Mouse (Mus musculus) G1E (cell line): ENCODE measurements at regions not wholly inside any gene's neighbourhood (a gene's known extent, or its start where the extent isn't known, plus 50 kb on each side); places are given as distances from the start of the nearest gene placed in this dataset.

Experiments
- CTCF ChIP-seq: IDR thresholded peaks from 2 replicates; pipeline ENCODE4 v1.5.1; 2012; ENCODE audit warnings: low read depth, low read length, inconsistent platforms, mixed read lengths
- GATA1 ChIP-seq: IDR thresholded peaks from 2 replicates; pipeline ENCODE4 v1.6.1; 2012; ENCODE audit warnings: borderline replicate concordance, low read length, inconsistent platforms, mixed read lengths
- GATA2 ChIP-seq: IDR thresholded peaks from 2 replicates; pipeline ENCODE4 v1.6.1; 2012; ENCODE audit warnings: low read depth, low read length, inconsistent platforms, borderline replicate concordance
- POLR2AphosphoS5 ChIP-seq: IDR thresholded peaks from 2 replicates; pipeline ENCODE4 v1.6.1; 2012; ENCODE audit warnings: low read depth, low read length, inconsistent platforms; ENCODE audit not compliant: insufficient replicate concordance
- TAL1 ChIP-seq: conservative IDR thresholded peaks from 2 replicates; pipeline ENCODE4 v1.6.1; 2012; ENCODE audit warnings: low read depth, low read length, inconsistent platforms, mixed read lengths

DNA sequence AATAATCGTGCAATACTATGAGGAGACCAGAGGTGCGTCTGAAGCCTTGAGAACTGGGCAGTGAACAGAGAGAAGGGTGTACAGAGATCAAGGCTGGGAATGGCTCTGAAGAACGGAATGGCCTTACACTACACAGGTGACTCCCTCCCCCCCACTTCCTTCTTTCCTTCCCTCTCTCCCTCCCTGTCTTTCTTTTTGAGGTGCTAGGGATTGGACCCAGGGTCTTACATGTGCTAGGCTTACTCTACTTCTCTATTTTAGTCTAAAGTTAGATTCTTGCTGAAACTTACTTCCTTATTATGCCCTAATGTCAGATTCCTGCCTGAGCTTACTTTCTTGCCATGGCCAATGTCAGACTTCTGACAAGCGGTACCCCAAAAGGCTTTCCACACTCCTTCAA, 176.2 kb upstream of the Gadl1 start:
- no peak for TF ChIP-seq CTCF
- TF ChIP-seq TAL1: no peak
- no peak for TF ChIP-seq POLR2AphosphoS5
- no peak for TF ChIP-seq GATA1
- no peak for TF ChIP-seq GATA2
